Mouse (Mus musculus) myocyte (in vitro differentiated cells): ENCODE measurements around the gene Ddah2.

Experiments
- CEBPB ChIP-seq: IDR thresholded peaks from 2 replicates; pipeline ENCODE4 v1.6.1; 2011; ENCODE audit warnings: mild to moderate bottlenecking, moderate library complexity; ENCODE audit not compliant: poor library complexity, insufficient read depth, severe bottlenecking
- E2F4 ChIP-seq: IDR thresholded peaks from one replicate; pipeline ENCODE4 v1.6.1; 2011; ENCODE audit warnings: mild to moderate bottlenecking, control low read depth, moderate library complexity; ENCODE audit not compliant: insufficient read depth
- MAX ChIP-seq: IDR thresholded peaks from one replicate; pipeline ENCODE4 v1.6.1; 2011; ENCODE audit warnings: low read depth, mild to moderate bottlenecking, control low read depth
- MYOG ChIP-seq, 3 experiments: IDR thresholded peaks; one replicate each; pipeline ENCODE4 v1.6.1; 2011; ENCODE audit warnings: control low read depth in 2 of 3, low read depth in 2 of 3, mild to moderate bottlenecking in 2 of 3; ENCODE audit not compliant: insufficient read length in 2 of 3, control insufficient read depth in 1 of 3, insufficient read depth in 1 of 3
- POLR2A ChIP-seq: IDR thresholded peaks from one replicate; pipeline ENCODE4 v1.6.1; 2011; ENCODE audit warnings: low read depth, mild to moderate bottlenecking, control low read depth, moderate library complexity; ENCODE audit not compliant: insufficient read length
- POLR2AphosphoS2 ChIP-seq: IDR thresholded peaks from one replicate; pipeline ENCODE4 v1.6.1; 2011; ENCODE audit warnings: low read depth, control low read depth; ENCODE audit not compliant: insufficient read length
- TCF12 ChIP-seq: IDR thresholded peaks from one replicate; pipeline ENCODE4 v1.6.1; 2011; ENCODE audit warnings: mild to moderate bottlenecking, control low read depth; ENCODE audit not compliant: poor library complexity, insufficient read depth, severe bottlenecking
- USF1 ChIP-seq: IDR thresholded peaks from one replicate; pipeline ENCODE4 v1.6.1; 2011; ENCODE audit warnings: low read depth, mild to moderate bottlenecking, control low read depth, moderate library complexity

GRCm38 (mm10) chr17:35043794-35044193 lies 15.0 kb upstream of the Ddah2 start:
- no peak for TF ChIP-seq POLR2A
- TF ChIP-seq USF1: no peak
- TF ChIP-seq MAX: no peak
- TF ChIP-seq POLR2AphosphoS2: no peak
- no peak for TF ChIP-seq TCF12
- no peak for TF ChIP-seq CEBPB
- TF ChIP-seq E2F4: no peak
- TF ChIP-seq MYOG (IDR thresholded peaks at IDR 0.05; ENCODE audit: control insufficient read depth in 1 of 3, insufficient read depth in 1 of 3, insufficient read length in 2 of 3, low read depth in 2 of 3): no peak
